Mouse (Mus musculus) lung, adult 2 months (tissue): Measurements from ENCODE around the gene Stk24.

Source experiments
- CTCF ChIP-seq: fragments of 200-500 bp; IDR thresholded peaks from 2 replicates; pipeline ENCODE4 v1.5.1; 2011; ENCODE audit warnings: mild to moderate bottlenecking, low read length, control low read depth; ENCODE audit not compliant: insufficient read depth
- POLR2A ChIP-seq: fragments of 200-500 bp; IDR thresholded peaks from 2 replicates; pipeline ENCODE4 v1.6.1; 2011; ENCODE audit warnings: low read depth, mild to moderate bottlenecking, control low read depth, low read length, borderline replicate concordance; ENCODE audit errors: extremely low read depth

GRCm38 (mm10) chr14:121414635-121415241 is 34.9 kb upstream of the Stk24 start:
- TF ChIP-seq CTCF (no peak), POLR2A (no peak)
